Mouse (Mus musculus): Measurements from ENCODE around the gene Zfhx2. TPM values are rescaled to one million over a fixed set of nuclear protein-coding genes. Genes with fewer than 3 reads are reported as not detected.
A peak's percentile ranks its signal among the peaks of the same experiment; 100 is the strongest.

Gene Zfhx2
- total RNA-seq (2012; rRNA removed): 0.42 TPM in 2 replicates
- polyA plus RNA-seq (2012; ENCODE audit: insufficient read depth in 1 of 2, insufficient read length in 2 of 2, low read depth in 1 of 2, low replicate concordance in 2 of 2, missing spikeins in 1 of 2): 1 to 10 TPM in 1 of 2 experiments, not detected in 1; 3.2 TPM

DNA sequence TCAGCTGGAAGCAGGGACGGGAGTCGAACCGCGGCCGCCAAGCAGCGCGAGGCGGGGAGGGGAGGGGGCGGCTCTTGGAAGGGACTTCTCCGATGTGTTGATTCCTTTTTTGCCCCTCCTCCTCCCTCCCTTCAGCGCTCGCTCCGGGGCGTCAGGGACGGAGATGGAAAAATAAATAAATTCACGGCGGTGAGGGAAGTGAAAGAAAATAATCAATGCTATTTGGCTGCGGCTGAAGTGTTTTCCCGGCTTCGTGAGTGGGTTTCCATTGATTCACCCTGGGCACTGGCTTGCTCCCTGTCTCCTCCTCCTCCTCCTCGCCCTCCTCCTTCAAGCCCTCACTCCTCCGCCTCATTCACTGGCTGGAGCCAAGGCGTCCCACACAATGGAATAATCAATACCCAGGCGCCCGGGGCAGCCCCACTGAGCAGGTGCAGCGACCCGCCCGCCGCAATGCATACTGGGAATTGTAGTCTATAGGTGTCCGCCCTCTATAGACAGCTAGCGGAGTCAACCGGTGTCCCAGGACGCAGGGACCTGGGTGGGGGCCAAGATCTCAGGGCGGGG, at the start of gene Zfhx2:
Gene Zfhx2, minus strand, starts transcription at position 314 of the 567 bp plus-strand sequence.
- peak within 1 kb of the TSS; percentile 92 to 99 for H3K4me3 ChIP-seq (ENCODE audit: control insufficient read depth in 1 of 2, insufficient read depth in 1 of 2, low read depth in 2 of 2, low read length in 2 of 2)

DNA sequence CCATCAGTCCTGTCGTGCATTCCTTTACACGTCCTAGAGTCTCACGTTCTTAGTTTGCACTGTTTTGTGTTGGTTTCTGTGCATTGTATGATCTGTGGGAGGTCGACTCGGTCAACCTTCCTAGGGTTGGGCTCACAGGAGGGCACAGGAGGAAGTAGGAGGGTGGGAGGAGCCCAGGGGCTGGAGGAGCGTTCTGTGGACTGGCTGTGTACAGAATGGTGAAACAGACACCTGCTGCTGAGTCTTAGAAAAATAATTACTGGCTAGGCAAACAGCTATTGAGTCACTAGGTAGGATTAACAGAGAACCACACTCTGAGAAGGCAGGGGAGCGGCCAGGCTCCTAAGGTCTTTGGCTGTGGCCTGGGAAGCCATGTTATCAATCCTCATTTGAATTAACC, 47.2 kb upstream of the Zfhx2 start:
- Histone ChIP-seq H3K4me3 (ENCODE audit: control insufficient read depth in 1 of 2, insufficient read depth in 1 of 2, low read depth in 2 of 2, low read length in 2 of 2) (no peak overlapping the region), H3K4me1 (ENCODE audit: control insufficient read depth in 1 of 2, insufficient read depth in 2 of 2, low read length in 2 of 2) (no peaks in the 10 kb centered on the region), H3K79me2 (ENCODE audit: control insufficient read depth, insufficient read depth, low read length, poor library complexity) (no peaks in the 10 kb centered on the region), H3K9me3 (replicated peaks; ENCODE audit: insufficient read depth, low read length) (no peaks in the 10 kb centered on the region), H3K9ac (ENCODE audit: control insufficient read depth, low read depth, low read length, poor library complexity, severe bottlenecking) (no peak overlapping the region), H3K27me3 (ENCODE audit: control insufficient read depth in 1 of 2, insufficient read depth in 2 of 2, low read length in 2 of 2) (peaks cover 10 to 16% of the 10 kb centered on the region in 2 experiments), H3K36me3 (ENCODE audit: control insufficient read depth in 1 of 2, insufficient read depth in 2 of 2, low read length in 2 of 2) (no peaks in the 10 kb centered on the region), H3K27ac (ENCODE audit: control insufficient read depth, low read depth, low read length) (no peak overlapping the region)
- TF ChIP-seq CTCF (IDR thresholded peaks at IDR 0.05 in 2 of 3, conservative IDR thresholded peaks at IDR 0.05 in 1 of 3; ENCODE audit: control insufficient read depth in 1 of 3, insufficient read depth in 1 of 3, low read depth in 2 of 3, low read length in 3 of 3, poor library complexity in 1 of 3, severe bottlenecking in 1 of 3) (no peak), ZKSCAN1 (IDR thresholded peaks at IDR 0.05; ENCODE audit: low read depth, low read length) (no peak), E2F4 (IDR thresholded peaks at IDR 0.05; ENCODE audit: borderline replicate concordance, low read depth, low read length) (no peak), USF2 (IDR thresholded peaks at IDR 0.05; ENCODE audit: borderline replicate concordance in 1 of 2, insufficient read depth in 1 of 2, low read depth in 1 of 2, low read length in 2 of 2) (no peak), CHD1 (IDR thresholded peaks at IDR 0.05; ENCODE audit: low read depth, low read length) (no peak), ZNF384 (IDR thresholded peaks at IDR 0.05; ENCODE audit: low read depth, low read length) (no peak), UBTF (IDR thresholded peaks at IDR 0.05; ENCODE audit: borderline replicate concordance, insufficient read depth, low read depth, low read length) (no peak), MAX (IDR thresholded peaks at IDR 0.05; ENCODE audit: low read length) (no peak)
- no peak for DNase-seq (ENCODE audit: low read depth, low spot score)

More for the DNA sequence above, at the start of gene Zfhx2:
- Histone ChIP-seq H3K9me3 (replicated peaks; ENCODE audit: insufficient read depth, low read length) (no peaks in the 10 kb centered on the region), H3K36me3 (ENCODE audit: control insufficient read depth in 1 of 2, insufficient read depth in 2 of 2, low read length in 2 of 2) (peaks cover 0 to 4% of the 10 kb centered on the region in 2 experiments; a peak in 1 of 4 replicates), H3K79me2 (ENCODE audit: control insufficient read depth, insufficient read depth, low read length, poor library complexity) (peaks cover 7% of the 10 kb centered on the region), H3K27ac (ENCODE audit: control insufficient read depth, low read depth, low read length) (peak within 1 kb of the TSS; percentile 60), H3K27me3 (ENCODE audit: control insufficient read depth in 1 of 2, insufficient read depth in 2 of 2, low read length in 2 of 2) (no peaks in the 10 kb centered on the region), H3K9ac (ENCODE audit: control insufficient read depth, low read depth, low read length, poor library complexity, severe bottlenecking) (peak within 1 kb of the TSS; percentile 69), H3K4me1 (ENCODE audit: control insufficient read depth in 1 of 2, insufficient read depth in 2 of 2, low read length in 2 of 2) (peaks cover 0 to 12% of the 10 kb centered on the region in 2 experiments; a peak in 3 of 4 replicates)
- DNase-seq (ENCODE audit: low read depth, low spot score): peak; percentile 96
- TF ChIP-seq CHD2 (IDR thresholded peaks at IDR 0.05; ENCODE audit: low read length): no peak
- peak; percentile 79 for TF ChIP-seq NRF1 (IDR thresholded peaks at IDR 0.05; ENCODE audit: insufficient read depth, low read depth, low read length, poor library complexity, severe bottlenecking)
- 0 out of 2 replicates have a peak, but pooled peaks have one; percentile 1 for TF ChIP-seq MAX (IDR thresholded peaks at IDR 0.05; ENCODE audit: low read length)
- TF ChIP-seq HCFC1 (IDR thresholded peaks at IDR 0.05; ENCODE audit: low read depth, low read length): peak; percentile 96
- no peak for TF ChIP-seq ZKSCAN1 (IDR thresholded peaks at IDR 0.05; ENCODE audit: low read depth, low read length)
- TF ChIP-seq ELF1 (IDR thresholded peaks at IDR 0.05; ENCODE audit: low read depth, low read length): peak; percentile 35
- TF ChIP-seq MAZ (IDR thresholded peaks at IDR 0.05; ENCODE audit: low read depth, low read length): peak; percentile 57
- no peak for TF ChIP-seq MYC (IDR thresholded peaks at IDR 0.05; ENCODE audit: low read depth, low read length)
- peak in 1 of 2 experiments; percentile 53; a peak in 2 of 4 replicates for TF ChIP-seq POLR2A (IDR thresholded peaks at IDR 0.05; ENCODE audit: control insufficient read depth in 1 of 2, insufficient read depth in 1 of 2, low read depth in 1 of 2, low read length in 2 of 2, poor library complexity in 1 of 2)
- 0 out of 2 replicates have a peak, but pooled peaks have one; percentile 22 for TF ChIP-seq ETS1 (IDR thresholded peaks at IDR 0.05; ENCODE audit: low read depth, low read length)
- no peak for TF ChIP-seq GABPA (IDR thresholded peaks at IDR 0.05; ENCODE audit: low read depth, low read length)
- no peak for TF ChIP-seq MEF2A (IDR thresholded peaks at IDR 0.05; ENCODE audit: extremely low read depth, insufficient replicate concordance, low read depth, low read length, poor library complexity, severe bottlenecking)
- peak; percentile 67 for TF ChIP-seq SIN3A (IDR thresholded peaks at IDR 0.05; ENCODE audit: low read length)
- no peak; the same call in 1 of the 2 replicates for TF ChIP-seq KAT2A (conservative IDR thresholded peaks at IDR 0.05; ENCODE audit: low read depth, low read length)

All from MEL (cell line).